Mouse (Mus musculus) spleen, postnatal 36 days (tissue): ENCODE data around the gene Tmem60.

Source experiments
- DNase-seq, 2 experiments: peaks; one replicate each; pipeline ENCODE4 v3.0.0; 2022; ENCODE audit warnings: low spot score in 2 of 2, mixed read lengths in 1 of 2

The Tmem60 gene

GRCm38 (mm10) chr5:20906191-20906590 is 24.2 kb downstream of the Tmem60 start:
- no peak for DNase-seq

GRCm38 (mm10) chr5:20911741-20912140 is 29.8 kb downstream of the Tmem60 start:
- no peak for DNase-seq

- DNase-seq: peak; percentile 38 to 55
These were observed 31.6 kb downstream of the Tmem60 start for GRCm38 (mm10) chr5:20913372-20914275.

GRCm38 (mm10) chr5:20918967-20919366 is 37.0 kb downstream of the Tmem60 start:
- no peak for DNase-seq

- no peak for DNase-seq
These were observed 37.6 kb downstream of the Tmem60 start for GRCm38 (mm10) chr5:20919566-20919965.

- no peak for DNase-seq
These were observed 42.6 kb downstream of the Tmem60 start for GRCm38 (mm10) chr5:20924608-20925007.

- DNase-seq: no peak
These were observed 43.5 kb downstream of the Tmem60 start for GRCm38 (mm10) chr5:20925451-20925850.

- no peak for DNase-seq
These were observed 47.7 kb downstream of the Tmem60 start for GRCm38 (mm10) chr5:20929669-20930151.

- DNase-seq: no peak
These were observed 48.4 kb downstream of the Tmem60 start for GRCm38 (mm10) chr5:20930430-20930829.

GRCm38 (mm10) chr5:20931300-20931699 is 49.3 kb downstream of the Tmem60 start:
- no peak for DNase-seq

- peak; percentile 39 to 48 for DNase-seq
These were observed 50.6 kb downstream of the Tmem60 start for GRCm38 (mm10) chr5:20932585-20932984.

GRCm38 (mm10) chr5:20935934-20936333 is 53.9 kb downstream of the Tmem60 start:
- DNase-seq: no peak
